Mouse (Mus musculus) limb, embryonic 11.5 days (tissue): ENCODE results near the gene Olr1. TPM values are rescaled to one million over a fixed set of nuclear protein-coding genes. Genes with fewer than 3 reads are reported as not detected.
A peak's percentile ranks its signal among the peaks of the same experiment; 100 is the strongest.

Source experiments
- ATAC-seq: fragments of 200-750 bp; cut with Nextera tagmentation; 2 replicates; pipeline ENCODE4 v1.8.0; 2017; ENCODE audit warnings: low read depth; ENCODE audit not compliant: insufficient number of reproducible peaks, low FRiP score, low TSS enrichment
- DNase-seq: peaks from one replicate; pipeline ENCODE4 v3.0.0-alpha.2; 2015; ENCODE audit warnings: low spot score
- H3K27ac ChIP-seq: fragments of 300-500 bp; sonication (generic); replicated peaks from 2 replicates; pipeline ENCODE4 v1.5.1; 2014; ENCODE audit warnings: low read depth, mild to moderate bottlenecking, low read length
- H3K27me3 ChIP-seq: fragments of 300-500 bp; sonication (generic); 2 replicates; pipeline ENCODE4 v1.6.1; 2014; ENCODE audit warnings: mild to moderate bottlenecking, low read length, mixed read lengths; ENCODE audit not compliant: control insufficient read depth, insufficient read depth
- H3K36me3 ChIP-seq: fragments of 300-500 bp; sonication (generic); 2 replicates; pipeline ENCODE4 v1.6.1; 2014; ENCODE audit warnings: mild to moderate bottlenecking, low read length, moderate library complexity, mixed read lengths; ENCODE audit not compliant: control insufficient read depth, insufficient read depth
- H3K4me1 ChIP-seq: fragments of 300-500 bp; sonication (generic); 2 replicates; pipeline ENCODE4 v1.6.1; 2014; ENCODE audit warnings: low read length, mixed read lengths; ENCODE audit not compliant: control insufficient read depth, insufficient read depth
- H3K4me2 ChIP-seq: fragments of 300-500 bp; sonication (generic); 2 replicates; pipeline ENCODE4 v1.6.1; 2014; ENCODE audit warnings: low read depth, mild to moderate bottlenecking, moderate library complexity; ENCODE audit not compliant: severe bottlenecking
- H3K4me3 ChIP-seq: fragments of 300-500 bp; sonication (generic); 2 replicates; pipeline ENCODE4 v1.5.1; 2014; ENCODE audit warnings: low read depth, low read length
- H3K9ac ChIP-seq: fragments of 300-500 bp; sonication (generic); 2 replicates; pipeline ENCODE4 v1.6.1; 2014; ENCODE audit warnings: mild to moderate bottlenecking, low read length
- H3K9me3 ChIP-seq: fragments of 300-500 bp; sonication (generic); 2 replicates; pipeline ENCODE4 v1.6.1; 2016; ENCODE audit warnings: low read length; ENCODE audit not compliant: control insufficient read depth
- WGBS: fragments of 180-500 bp; shearing (Covaris S2); extraction: QIAGEN DNeasy Blood & Tissue Kit; methylation state at CpG from one replicate; pipeline ENCODE4 v1.1.7; 2014; 5-methylcytosine and 5-hydroxymethylcytosine counted together
- polyA plus RNA-seq: library from polyadenylated mRNA; unstranded; fragments of >200 nt; fragmentation: Nextera tagmentation; extraction: Ambion mirVana; gene quantifications from 2 replicates; pipeline ENCODE4 v1.2.1, GENCODE M21; 2014

The Olr1 gene
- polyA plus RNA-seq, 1 experiment from 2014 or later: not detected

DNA sequence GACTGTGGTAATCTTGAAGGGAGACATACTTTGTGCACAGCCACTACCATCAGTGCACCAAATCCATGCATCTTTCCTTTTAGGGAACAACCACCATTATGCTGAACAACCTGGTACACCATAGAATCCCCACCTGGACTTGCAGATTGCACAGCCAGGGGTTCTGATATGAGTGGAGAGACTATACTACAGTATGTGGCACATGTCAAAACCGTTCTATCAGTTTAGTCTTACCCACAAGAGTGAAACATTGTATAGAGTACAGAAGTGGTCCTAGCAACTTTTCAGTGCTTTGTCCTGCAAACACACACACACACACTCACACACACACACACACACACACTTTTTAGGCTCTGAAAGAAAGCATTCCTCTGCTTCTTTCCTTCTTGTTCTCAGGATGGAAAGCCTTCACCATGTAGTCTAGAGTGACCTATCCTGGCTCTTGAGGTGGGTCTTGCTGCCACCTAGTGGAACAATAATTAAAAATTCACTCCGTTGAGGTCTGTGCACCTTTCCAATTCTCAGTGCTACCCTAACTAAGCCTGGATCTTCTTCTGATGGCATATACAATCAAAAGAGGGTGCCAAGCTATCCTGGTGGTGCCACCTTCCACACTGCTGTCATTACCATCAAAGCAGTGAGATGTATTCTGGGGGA is 10.9 kb upstream of the Olr1 start:
- Histone ChIP-seq H3K27ac (no peak overlapping the region), H3K9me3 (no peaks in the 10 kb centered on the region), H3K36me3 (no peaks in the 10 kb centered on the region), H3K4me2 (no peak overlapping the region), H3K27me3 (no peaks in the 10 kb centered on the region), H3K4me3 (no peak overlapping the region), H3K4me1 (no peaks in the 10 kb centered on the region), H3K9ac (no peak overlapping the region)
- DNase-seq (peak; percentile 30), ATAC-seq (peak; percentile 72; the same call in 1 of the 2 replicates)
- 48% methylated on average over 2 of the region's 2 CpGs for WGBS

DNA sequence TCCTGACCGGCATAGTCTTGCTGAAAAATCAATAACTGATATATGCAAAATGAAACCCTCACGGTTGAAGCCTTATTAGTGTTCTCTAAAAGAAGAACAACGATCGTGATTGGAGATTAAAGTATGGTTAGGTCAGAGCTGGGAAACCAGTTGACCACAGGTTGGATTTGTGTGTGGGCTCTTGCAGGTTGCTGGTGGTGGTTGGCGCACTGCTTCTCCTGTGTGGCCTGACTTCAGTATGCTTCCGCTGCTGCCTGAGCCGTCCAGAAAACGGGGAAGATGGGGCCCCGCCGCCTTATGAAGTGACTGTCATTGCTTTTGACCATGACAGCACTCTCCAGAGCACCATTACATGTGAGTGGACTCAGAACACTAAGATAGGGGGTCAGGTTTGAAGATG is 9.4 kb upstream of the Olr1 start:
- Histone ChIP-seq H3K9ac (no peak overlapping the region), H3K4me3 (no peak overlapping the region), H3K4me2 (no peak overlapping the region), H3K36me3 (no peaks in the 10 kb centered on the region), H3K27ac (no peak overlapping the region), H3K9me3 (no peaks in the 10 kb centered on the region), H3K4me1 (no peaks in the 10 kb centered on the region), H3K27me3 (no peaks in the 10 kb centered on the region)
- ATAC-seq: no peak
- no peak for DNase-seq
- 92% methylated on average over 10 of the region's 10 CpGs for WGBS

DNA sequence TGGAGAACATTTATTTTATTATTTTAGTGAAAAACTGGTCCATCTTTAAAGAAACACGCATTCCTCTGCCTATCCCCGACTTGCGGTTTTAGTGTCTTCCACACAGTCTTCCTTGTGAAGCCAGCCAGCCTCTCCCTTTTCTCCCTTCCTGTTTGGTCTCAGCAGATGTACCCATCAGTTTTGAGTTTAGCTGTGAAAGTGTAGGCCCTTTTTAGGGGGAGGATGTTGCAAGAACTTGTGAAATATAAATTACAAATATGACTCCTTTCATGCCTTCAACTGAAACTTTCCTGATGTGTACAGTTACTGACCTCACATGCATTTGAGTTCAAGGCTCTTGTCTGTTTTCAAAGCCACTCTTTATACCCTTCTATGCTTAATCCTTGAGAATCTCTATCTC is 8.1 kb upstream of the Olr1 start:
- no peak overlapping the region for H3K4me3 ChIP-seq
- no peaks in the 10 kb centered on the region for H3K36me3 ChIP-seq
- H3K4me1 ChIP-seq: no peaks in the 10 kb centered on the region
- no peak overlapping the region for H3K4me2 ChIP-seq
- WGBS: 90% methylated on average over 3 of the region's 3 CpGs
- H3K27ac ChIP-seq: no peak overlapping the region
- ATAC-seq: no peak
- DNase-seq: no peak
- H3K9me3 ChIP-seq: no peaks in the 10 kb centered on the region
- no peaks in the 10 kb centered on the region for H3K27me3 ChIP-seq
- H3K9ac ChIP-seq: no peak overlapping the region

DNA sequence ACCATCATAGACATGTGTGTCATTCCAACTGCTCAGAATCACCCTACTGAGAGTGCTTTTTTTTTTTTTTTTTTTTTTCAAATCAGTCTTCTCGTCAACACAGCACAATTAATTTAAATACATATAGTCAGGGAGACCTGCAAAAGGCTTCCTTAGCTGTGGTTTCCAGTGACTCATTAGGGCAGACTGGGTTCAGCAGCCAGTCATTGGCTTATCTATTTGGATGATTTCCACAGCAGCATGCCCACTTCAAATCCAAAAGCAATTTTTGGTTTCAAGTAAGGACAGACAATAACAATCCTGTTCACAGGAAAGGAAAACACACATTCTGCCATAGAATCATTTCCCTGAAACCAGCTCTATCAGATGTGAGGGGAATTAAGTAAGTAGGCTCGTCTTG is 7.4 kb upstream of the Olr1 start:
- WGBS: 70% methylated on average over 2 of the region's 2 CpGs
- no peaks in the 10 kb centered on the region for H3K9me3 ChIP-seq
- H3K4me3 ChIP-seq: no peak overlapping the region
- H3K27ac ChIP-seq: no peak overlapping the region
- ATAC-seq: no peak
- no peaks in the 10 kb centered on the region for H3K4me1 ChIP-seq
- H3K4me2 ChIP-seq: no peak overlapping the region
- no peak overlapping the region for H3K9ac ChIP-seq
- H3K36me3 ChIP-seq: no peaks in the 10 kb centered on the region
- no peaks in the 10 kb centered on the region for H3K27me3 ChIP-seq
- DNase-seq: no peak

DNA sequence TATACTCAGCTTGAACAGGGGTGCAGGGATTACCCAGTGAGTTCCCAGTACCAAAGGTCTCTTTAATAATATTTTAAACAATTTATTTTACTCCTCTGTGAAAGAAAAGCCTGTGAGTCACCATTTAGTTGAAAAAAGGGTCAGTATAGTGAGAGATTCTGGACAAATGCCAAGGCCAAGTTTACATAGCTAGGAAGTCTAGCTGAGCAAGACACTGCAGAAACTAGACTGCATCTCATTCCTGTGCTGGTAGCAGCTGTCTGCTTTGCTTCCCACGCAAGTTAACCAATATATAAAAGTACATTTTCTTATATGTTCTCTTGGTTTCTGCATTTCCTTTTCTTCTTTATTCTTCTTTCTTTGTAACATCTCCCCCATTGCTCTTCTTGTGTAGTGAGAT is 6.4 kb upstream of the Olr1 start:
- Histone ChIP-seq H3K4me3 (no peak overlapping the region), H3K9me3 (no peaks in the 10 kb centered on the region), H3K9ac (no peak overlapping the region), H3K27me3 (no peaks in the 10 kb centered on the region), H3K4me2 (no peak overlapping the region), H3K36me3 (no peaks in the 10 kb centered on the region), H3K4me1 (no peaks in the 10 kb centered on the region), H3K27ac (no peak overlapping the region)
- DNase-seq: no peak
- 80% methylated on average over 1 of the region's 1 CpGs for WGBS
- no peak for ATAC-seq

DNA sequence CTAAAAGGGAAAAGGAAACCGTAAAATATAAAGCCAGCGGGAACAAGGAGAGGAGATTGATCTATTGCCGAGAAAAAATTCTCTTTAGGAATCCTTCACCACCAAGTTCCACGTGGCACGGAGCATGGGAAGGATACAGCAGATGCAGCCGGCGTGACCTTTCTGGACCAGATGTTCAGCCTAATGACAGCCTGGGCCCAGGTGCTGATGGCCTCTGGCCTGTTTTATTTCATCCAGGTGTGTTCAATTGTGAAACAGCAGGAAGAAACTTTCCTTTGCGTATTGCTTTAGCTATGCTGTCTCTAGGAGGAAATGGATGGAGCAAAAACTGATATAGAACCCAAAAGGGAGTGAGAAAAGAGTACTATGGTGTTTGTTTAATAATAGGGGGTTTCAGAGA is 5.9 kb upstream of the Olr1 start:
- H3K4me1 ChIP-seq: no peaks in the 10 kb centered on the region
- H3K4me3 ChIP-seq: no peak overlapping the region
- DNase-seq: peak; percentile 70
- no peak overlapping the region for H3K27ac ChIP-seq
- H3K9ac ChIP-seq: no peak overlapping the region
- H3K36me3 ChIP-seq: no peaks in the 10 kb centered on the region
- peak; percentile 55; the same call in 1 of the 2 replicates for ATAC-seq
- no peak overlapping the region for H3K4me2 ChIP-seq
- H3K27me3 ChIP-seq: no peaks in the 10 kb centered on the region
- WGBS: 10% methylated on average over 8 of the region's 8 CpGs
- no peaks in the 10 kb centered on the region for H3K9me3 ChIP-seq

DNA sequence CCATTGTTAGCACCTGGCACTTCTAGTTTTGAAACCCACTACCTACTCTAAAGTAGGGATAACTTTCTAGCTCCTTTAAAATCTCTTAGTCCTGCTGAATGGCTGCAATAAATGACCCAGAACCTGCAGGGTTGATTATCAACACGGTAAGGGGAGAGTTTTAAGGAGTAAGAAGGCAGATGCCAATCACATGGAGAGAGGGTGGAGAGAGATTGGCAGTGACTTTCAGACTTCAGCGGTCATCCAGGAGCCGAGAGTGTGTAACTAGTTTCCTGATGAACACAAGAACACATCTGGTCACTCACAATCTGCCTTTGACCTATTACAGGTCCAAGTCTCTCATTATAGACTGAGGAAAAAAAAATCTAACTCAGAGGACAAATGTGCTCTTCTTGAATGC is 5.4 kb upstream of the Olr1 start, which contains the start of gene Tmem52b:
Tmem52b (plus strand) TSS at position 189 of the 400 bp plus-strand sequence.
- Histone ChIP-seq H3K9ac (no peak within 1 kb of the TSS), H3K27me3 (no peaks in the 10 kb centered on the region), H3K36me3 (no peaks in the 10 kb centered on the region), H3K9me3 (no peaks in the 10 kb centered on the region), H3K27ac (no peak within 1 kb of the TSS), H3K4me2 (no peak within 1 kb of the TSS), H3K4me1 (no peaks in the 10 kb centered on the region), H3K4me3 (no peak within 1 kb of the TSS)
- WGBS: 21% methylated on average over 3 of the region's 3 CpGs
- DNase-seq (no peak), ATAC-seq (no peak)

DNA sequence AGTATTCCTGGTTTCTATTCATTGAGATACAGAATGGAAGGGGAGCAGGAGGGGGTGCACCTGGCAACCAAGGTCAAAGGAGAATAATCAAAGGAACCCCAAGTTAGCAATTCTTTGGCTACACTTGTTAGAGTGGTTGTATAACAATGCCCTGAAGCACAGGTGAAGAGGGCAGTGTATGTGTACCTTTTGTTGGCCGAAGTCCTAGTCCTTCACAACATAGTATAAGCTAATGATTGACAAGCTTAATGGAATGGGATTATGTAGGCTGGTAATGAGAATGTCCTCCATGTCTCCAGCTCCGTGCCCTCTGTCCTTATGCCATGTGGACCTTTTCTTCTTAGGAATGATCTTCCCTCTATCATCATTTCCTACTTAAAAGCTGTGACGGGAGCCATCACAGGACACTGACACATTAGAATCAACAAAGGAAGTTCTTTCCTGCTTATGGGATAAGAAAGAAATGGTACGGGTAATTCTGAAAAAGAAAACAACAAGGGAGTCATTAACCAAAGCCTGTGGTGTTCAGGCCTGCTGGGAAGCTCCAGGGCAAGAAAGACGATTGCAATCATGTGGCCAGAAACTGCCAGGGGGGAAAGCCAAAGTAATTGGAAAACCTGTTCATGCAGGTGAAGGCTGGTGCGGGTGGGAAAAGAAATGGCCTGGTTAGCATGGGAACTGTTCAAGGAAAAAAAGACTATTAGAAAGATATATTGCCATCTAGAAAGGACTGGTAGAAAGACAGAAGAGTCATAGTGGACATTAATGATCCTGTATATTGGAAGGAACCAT is 3.4 kb upstream of the Olr1 start:
- Histone ChIP-seq H3K9me3 (no peaks in the 10 kb centered on the region), H3K27me3 (no peaks in the 10 kb centered on the region), H3K4me1 (no peaks in the 10 kb centered on the region), H3K9ac (no peak overlapping the region), H3K4me2 (no peak overlapping the region), H3K36me3 (no peaks in the 10 kb centered on the region), H3K27ac (no peak overlapping the region), H3K4me3 (no peak overlapping the region)
- WGBS: 70% methylated on average over 6 of the region's 6 CpGs
- DNase-seq: no peak
- no peak for ATAC-seq
